Mouse (Mus musculus): ENCODE results near the gene Gm21440.
"Not testable (repeated sequence)": the region's sequence is repeated elsewhere in the genome, so short reads cannot be mapped to it uniquely, and the experiment has no call there.

Gene Gm21440

GRCm38 (mm10) chrY:13252091-13252490, at the start of gene Gm21440, which contains the start of gene Gm21454:
TSS of gene Gm21440 (plus strand) at chrY:13252391.
TSS of gene Gm21454 (plus strand) at chrY:13252442.
- DNase-seq (ENCODE audit: low read depth) = not testable (repeated sequence)

- not testable (repeated sequence) for DNase-seq (ENCODE audit: low read depth)
Observed at GRCm38 (mm10) chrY:13223828-13224227, 28.4 kb upstream of the Gm21440 start, which contains the start of gene Gm21828. TSS of gene Gm21828 (minus strand) at chrY:13223928.
